Mouse (Mus musculus) 416B (cell line): ENCODE measurements at regions not wholly inside any gene's neighbourhood (a gene's known extent, or its start where the extent isn't known, plus 50 kb on each side); places are given as distances from the start of the nearest gene placed in this dataset.
"Not testable (repeated sequence)": the region's sequence is repeated elsewhere in the genome, so short reads cannot be mapped to it uniquely, and the experiment has no call there.

Experiments
- DNase-seq: peaks from one replicate; pipeline ENCODE4 v3.0.0; 2011; ENCODE audit warnings: low read depth

DNA sequence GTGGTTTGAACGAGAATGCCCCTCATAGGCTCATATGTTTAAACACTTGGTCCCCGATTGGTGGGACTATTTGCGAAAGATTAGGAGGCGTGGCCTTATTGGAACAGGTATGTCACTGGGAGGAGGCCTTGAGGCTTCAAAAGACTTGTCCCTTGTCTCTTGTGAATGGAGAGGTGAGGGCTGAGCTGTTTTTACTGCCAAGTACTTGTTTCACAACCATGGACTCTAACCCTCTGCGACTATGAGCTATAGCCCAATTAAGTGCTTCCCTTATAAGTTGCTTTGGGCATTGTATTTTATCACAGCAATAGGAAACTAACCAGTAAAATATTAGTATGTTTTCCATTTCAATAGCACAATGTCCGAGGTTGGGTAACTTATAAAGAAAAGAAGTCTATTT is 511.7 kb downstream of the Bnc2 start:
- DNase-seq, result no peak

DNA sequence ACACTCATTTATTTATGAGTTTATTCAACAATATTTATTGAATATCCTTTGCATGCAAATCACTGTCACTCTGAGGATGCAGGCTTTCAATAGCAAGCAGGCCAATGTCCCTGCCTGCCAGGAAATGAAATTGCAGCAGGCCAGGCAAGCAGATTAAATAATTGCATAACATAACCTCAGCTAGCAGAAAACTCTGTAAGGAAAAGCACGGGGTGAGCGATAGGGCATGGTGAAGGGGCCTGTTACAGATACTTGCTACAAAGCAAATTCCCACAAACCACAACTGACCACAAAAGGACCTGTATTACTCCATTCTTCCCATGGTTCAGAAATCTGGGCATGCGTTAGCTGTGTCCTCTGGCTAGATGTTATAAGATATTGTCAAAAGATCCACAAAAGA is 509.8 kb downstream of the Bnc2 start:
- DNase-seq, result no peak

DNA sequence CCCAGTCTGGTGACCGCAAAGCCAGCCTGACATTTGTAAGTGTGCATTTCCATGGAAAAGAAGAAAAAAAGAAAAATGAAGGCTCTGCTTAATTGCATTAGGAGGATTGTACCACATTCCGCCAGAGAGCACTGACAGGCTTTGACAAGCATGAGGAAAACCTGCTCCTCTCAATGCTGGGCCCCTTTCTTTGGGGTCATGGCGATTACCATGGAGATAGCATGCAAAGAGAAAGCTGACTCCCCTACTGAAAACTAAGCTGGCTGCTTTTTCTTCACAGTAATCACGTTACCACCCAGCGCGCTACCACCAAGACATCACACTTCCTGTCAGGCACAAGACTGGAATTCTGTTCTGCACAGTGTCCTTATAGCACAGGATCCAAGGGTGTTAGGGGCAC is 502.2 kb downstream of the Bnc2 start:
- DNase-seq, result no peak

DNA sequence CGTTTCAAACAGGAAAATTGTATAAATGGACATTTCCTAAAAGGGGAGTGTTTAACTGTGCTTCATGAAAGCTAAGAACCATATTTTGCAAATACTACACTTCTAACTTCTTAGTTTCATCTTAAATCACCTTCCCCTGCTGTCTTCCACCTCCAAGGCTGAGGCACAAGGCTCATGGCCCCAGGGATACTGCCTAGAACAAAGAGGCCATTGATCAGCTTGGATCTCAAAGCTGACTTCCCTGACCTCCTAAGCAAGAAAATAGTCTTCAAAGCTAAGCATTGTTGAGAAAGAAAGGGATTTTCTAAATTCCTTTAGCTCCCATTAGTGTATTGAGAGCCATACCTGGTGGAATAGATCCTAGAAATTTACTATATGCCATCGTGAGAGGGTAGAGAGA is 501.6 kb downstream of the Bnc2 start:
- no peak for DNase-seq

- not testable (repeated sequence) for DNase-seq
Observed at GRCm38 (mm10) chr4:84176457-84176856, 498.6 kb downstream of the Bnc2 start.

DNA sequence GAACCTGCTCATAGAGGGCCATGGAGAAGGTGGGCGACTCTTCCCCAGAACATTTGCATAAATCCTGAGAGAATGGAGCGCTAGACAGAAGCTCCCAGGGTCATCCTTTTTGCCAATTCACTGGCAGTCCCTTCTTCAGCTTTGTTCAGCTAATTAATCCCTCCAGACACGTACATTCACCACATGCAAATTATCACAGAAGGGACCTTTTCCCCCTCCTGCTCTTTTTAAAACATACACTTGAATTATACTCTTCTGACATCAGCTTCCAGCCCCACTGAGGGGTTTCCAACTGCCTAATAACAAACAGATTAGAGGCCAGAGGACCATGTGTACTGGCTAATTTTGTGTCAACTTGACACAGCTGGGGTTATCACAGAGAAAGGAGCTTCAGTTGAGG is 497.2 kb downstream of the Bnc2 start:
- DNase-seq, result no peak

GRCm38 (mm10) chr4:84184436-84184835 is 490.6 kb downstream of the Bnc2 start:
- DNase-seq, result no peak

- no peak for DNase-seq
Observed at GRCm38 (mm10) chr4:84184844-84185243, 490.2 kb downstream of the Bnc2 start.

DNA sequence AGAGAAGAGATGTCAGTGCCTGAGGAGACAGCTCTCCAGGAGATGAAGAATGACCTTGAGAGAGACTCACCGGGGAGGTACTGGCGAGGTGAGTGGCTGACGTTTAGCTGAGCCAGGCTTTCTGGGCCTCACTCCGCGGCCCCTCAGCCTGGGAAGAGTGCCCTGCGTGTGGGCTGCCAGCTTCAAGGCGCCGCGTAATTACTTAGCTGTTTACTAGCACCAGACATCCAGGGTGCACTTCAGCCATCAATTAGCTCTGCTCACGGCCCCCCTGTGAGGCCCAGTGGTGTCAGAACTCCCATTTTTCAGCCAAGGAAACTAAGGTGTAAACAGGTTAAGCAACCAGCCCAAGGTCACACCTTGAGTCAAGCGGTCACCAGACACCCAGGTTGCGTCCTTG is 485.8 kb downstream of the Bnc2 start:
- no peak for DNase-seq

DNA sequence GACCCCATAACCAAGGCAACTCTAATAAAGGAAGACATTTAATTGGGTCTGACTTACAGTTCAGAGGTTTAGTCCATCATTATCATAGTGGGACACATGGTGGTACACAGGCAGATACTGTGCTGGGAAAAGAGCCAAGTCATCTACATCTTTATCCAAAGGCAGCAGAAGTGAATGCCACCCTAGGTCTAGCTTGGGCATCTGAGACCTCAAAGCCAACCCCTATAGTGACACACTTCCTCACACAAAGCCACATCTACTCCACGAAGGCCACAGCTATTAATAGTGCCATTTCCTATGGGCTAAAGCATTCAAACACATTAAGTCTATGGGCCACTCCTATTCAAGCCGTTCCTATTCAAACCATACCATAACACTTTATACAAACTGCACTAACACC is 483.8 kb downstream of the Bnc2 start:
- peak; percentile 11 for DNase-seq

- DNase-seq, result no peak
Observed at GRCm38 (mm10) chr4:84192301-84192700, 482.8 kb downstream of the Bnc2 start.

DNA sequence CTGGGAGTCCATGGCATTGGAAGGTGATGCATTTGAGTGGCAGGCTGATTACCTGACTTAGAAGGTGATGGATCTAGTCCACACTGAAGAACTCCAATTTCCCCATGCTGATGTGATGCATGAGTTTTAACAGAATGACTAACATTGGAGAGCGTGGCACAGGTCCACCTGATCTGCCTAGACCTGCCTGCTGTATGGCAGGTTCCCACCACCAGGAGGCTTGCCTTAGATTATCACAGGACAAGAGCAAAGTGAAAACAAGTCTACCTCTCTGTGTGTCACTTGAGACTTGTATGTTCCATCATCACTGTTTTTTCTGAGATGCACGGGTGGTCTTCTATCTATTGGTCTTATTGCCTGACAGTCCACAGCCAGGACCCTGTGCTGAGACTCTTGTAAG is 478.3 kb downstream of the Bnc2 start:
- no peak for DNase-seq

DNA sequence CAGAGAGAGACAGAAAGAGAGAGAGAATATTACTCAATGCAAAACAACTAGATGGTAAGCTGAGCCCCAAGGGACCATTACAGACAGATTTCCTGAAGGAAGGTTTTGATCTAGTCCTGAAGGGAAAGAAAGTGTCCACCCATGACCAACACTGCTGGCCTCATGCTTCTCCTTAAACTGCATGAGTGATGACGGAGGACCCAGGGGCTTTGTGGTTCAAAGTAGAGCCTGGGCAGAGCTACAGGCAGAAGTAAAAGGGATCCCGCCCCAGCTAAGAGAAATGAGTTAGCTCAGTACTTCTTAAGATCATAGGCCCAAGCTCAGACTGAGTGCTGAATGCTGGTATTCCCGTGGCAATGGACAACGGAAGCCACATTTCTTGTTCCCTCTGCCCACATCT is 476.9 kb downstream of the Bnc2 start:
- DNase-seq, result no peak

DNA sequence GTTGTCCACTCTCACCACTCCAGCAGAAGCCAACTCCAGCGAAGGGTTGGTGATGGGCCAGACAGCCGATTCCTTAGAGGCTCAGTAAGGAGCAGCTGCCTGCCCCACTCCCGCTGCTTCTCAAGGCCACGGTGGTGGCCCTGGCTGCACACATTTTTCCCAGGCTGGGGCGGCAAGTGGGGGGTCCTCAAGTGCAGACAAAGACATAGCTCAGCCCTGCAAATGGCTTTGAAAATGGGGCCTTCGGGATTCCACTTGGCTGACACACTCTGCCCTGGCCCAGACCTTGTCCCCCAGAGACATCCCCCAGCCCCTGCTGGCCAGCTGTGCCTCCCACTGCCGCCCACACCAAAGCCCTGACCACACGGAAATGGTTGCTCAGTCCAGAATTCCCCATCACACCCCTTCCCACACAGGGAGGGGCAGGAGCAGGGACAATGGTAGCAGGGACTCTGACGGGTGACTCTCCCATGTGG is 475.9 kb downstream of the Bnc2 start:
- no peak for DNase-seq

DNA sequence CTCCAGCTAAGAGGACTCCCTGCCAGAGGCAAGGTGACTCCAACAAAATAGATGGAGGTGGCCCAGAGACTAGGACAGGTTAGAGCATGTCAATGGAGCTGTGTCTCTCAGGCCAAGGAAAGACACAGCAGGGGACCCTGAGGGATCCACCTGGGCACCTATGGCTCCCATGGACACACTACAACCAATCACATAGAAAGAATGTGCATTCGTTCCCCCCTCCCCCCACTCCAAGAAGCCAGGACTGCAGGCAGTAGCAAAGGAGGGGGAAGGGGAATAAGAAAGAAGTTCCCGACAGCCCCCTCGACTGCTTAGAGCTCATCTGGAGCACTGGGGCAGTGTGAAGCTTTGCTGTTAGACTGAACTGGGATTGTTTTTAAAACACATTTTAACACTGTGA is 474.1 kb downstream of the Bnc2 start:
- DNase-seq, result no peak

- DNase-seq, result no peak
Observed at GRCm38 (mm10) chr4:84202231-84202630, 472.8 kb downstream of the Bnc2 start.

DNA sequence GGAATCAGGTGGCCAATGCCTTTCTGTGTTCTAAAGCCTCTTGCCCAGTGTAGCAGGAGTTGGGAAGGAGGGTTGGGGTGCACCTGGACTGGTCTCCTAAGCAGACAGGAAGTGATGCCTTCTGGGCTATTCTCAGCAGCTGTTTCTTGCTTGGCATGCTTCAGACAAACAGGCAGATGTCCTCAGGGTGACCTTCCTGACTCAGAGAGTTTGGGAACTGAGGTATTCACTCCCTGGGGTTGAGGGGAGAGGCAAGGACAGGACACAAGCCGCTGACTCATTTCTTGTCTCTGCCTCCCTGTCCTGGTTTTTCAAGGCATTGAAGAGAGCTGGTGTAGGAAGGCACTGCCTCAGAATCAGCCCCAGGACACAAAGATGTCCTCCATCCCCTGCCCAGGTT is 471.4 kb downstream of the Bnc2 start:
- no peak for DNase-seq

DNA sequence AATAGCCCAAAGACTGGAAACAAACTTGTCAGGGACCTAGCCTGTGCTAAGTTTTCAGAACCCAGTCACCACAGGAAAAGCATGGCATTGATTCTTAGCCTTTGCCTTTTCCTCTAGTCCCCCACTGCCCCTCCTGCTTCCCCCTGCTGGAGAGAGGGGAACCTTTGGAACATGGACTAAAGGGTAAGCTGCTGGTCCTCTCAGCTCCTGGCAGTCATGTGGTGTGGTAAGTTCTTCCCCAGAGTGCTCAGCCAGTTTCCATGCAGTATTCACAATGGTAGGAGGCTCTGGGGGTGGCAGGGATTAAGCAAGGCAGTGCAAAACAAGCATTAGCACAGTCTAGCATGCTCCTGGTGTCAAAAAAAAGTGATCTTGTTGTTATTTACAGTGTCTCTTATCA is 470.3 kb downstream of the Bnc2 start:
- no peak for DNase-seq

GRCm38 (mm10) chr4:84208175-84208574 is 466.9 kb downstream of the Bnc2 start:
- no peak for DNase-seq

DNA sequence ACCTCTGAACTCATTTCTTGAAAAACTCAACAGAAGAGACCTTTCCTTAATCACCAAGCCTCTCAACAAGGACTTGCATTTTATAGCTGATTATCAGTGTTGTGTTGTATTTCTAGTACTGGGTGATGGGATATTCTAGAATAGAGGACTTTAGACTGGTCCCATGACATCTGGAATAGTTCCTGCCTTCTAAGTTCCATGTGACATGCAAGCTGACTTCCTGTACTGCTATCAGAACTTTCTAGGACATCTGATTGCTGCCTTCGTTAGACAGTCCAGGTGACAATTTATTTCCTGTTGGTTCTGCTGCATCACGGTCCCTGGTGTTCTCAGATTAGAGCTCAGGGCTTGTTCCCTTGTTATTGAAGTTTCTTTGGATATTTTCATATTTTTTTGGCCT is 465.5 kb downstream of the Bnc2 start:
- no peak for DNase-seq

GRCm38 (mm10) chr4:84211311-84211875 is 463.7 kb downstream of the Bnc2 start:
- DNase-seq, result no peak

DNA sequence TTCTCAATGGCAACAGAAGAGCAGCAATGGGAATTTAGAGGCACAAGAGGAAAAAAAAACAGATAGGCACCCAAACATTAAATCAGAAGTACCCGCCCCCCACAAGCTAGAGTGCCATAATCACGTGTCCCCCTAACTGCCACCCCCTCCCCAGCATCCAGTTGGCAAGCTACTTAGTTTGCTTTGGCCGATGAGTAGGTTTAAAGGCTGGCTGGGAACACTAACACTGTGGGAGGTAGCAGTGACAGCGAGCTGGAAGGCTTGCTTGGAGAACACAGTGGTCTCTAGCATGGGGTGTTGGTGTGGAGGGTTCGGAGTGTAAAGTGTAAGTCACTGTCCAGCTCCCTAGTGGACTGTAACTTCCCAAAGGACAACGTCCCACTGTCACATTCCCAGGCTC is 463.1 kb downstream of the Bnc2 start:
- DNase-seq, result no peak

DNA sequence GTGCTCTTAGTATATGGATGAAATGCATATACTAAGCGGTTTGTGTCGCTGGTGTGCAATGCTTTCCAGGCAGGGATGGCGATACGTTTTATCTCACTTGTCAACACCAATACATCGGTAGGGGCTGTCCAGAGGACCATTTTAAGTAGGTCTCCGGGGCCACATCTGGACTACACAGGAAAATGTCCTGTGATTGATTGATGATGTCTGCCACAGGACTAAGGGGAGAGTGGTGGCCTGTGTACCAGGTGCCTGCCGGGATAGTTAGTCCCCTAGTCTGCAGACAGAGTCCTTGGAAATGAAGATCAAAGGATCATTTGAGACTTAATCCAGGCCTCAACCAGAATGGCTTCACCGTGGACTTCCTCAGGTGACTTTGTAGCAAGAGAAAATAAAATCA is 460.6 kb downstream of the Bnc2 start:
- DNase-seq, result no peak

GRCm38 (mm10) chr4:84218961-84219360 is 456.1 kb downstream of the Bnc2 start:
- no peak for DNase-seq
